In genomic region chr6:134916641-134917040, GRCm38 (mm10) we compare ENCODE assay signal across 8 mouse cellular contexts. TPM values are rescaled to one million over a fixed set of nuclear protein-coding genes. Genes with fewer than 3 reads are reported as not detected.
DNase-seq lines count a peak whose midpoint lies in the region; ATAC-seq and TF ChIP-seq lines count a peak whose summit lies in the region.

No protein-coding gene starts in this region.

- no peak for TF ChIP-seq EP300 in ES-Bruce4 (IDR thresholded peaks at IDR 0.05; ENCODE audit: insufficient read depth, low read depth, low read length)

- WGBS in heart, embryonic 12.5 days, result 1% methylated on average over 11 of the region's 11 CpGs
- WGBS in midbrain, embryonic 13.5 days, result 1% methylated on average over 11 of the region's 11 CpGs

- H3K4me1 ChIP-seq in ES-Bruce4 (ENCODE audit: control insufficient read depth, insufficient read depth, low read length), result peaks cover 3% of the 10 kb centered on the region
- H3K4me1 ChIP-seq in heart, embryonic 12.5 days (replicated peaks), result peaks cover 9% of the 10 kb centered on the region
- peaks cover 21% of the 10 kb centered on the region for H3K4me1 ChIP-seq in midbrain, embryonic 13.5 days (replicated peaks)

- H3K27me3 ChIP-seq in ES-Bruce4 (ENCODE audit: control insufficient read depth, insufficient read depth, low read length, poor library complexity, severe bottlenecking), result no peaks in the 10 kb centered on the region
- no peaks in the 10 kb centered on the region for H3K27me3 ChIP-seq in heart, embryonic 12.5 days (replicated peaks)
- H3K27me3 ChIP-seq in midbrain, embryonic 13.5 days, result peaks cover 8% of the 10 kb centered on the region; the same call in 1 of the 2 replicates

- H3K9me3 ChIP-seq in ES-Bruce4 (replicated peaks; ENCODE audit: control insufficient read depth, insufficient read depth, low read length, poor library complexity, severe bottlenecking), result no peaks in the 10 kb centered on the region
- H3K9me3 ChIP-seq in heart, embryonic 12.5 days (replicated peaks), result no peaks in the 10 kb centered on the region
- H3K9me3 ChIP-seq in midbrain, embryonic 13.5 days, result no peaks in the 10 kb centered on the region

- H3K4me2 ChIP-seq in heart, embryonic 12.5 days, result peak overlapping the region; percentile 93
- peak overlapping the region; percentile 55 for H3K4me2 ChIP-seq in midbrain, embryonic 13.5 days (replicated peaks)

- no peak for TF ChIP-seq POLR2A in ES-Bruce4 (IDR thresholded peaks at IDR 0.05; ENCODE audit: insufficient read depth, low read length)

- no peak overlapping the region for H3K27ac ChIP-seq in ES-Bruce4 (ENCODE audit: insufficient read depth, low read length)
- H3K27ac ChIP-seq in heart, embryonic 12.5 days (ENCODE audit: poor library complexity, severe bottlenecking), result peak overlapping the region; percentile 17; the same call in 1 of the 2 replicates
- no peak overlapping the region for H3K27ac ChIP-seq in midbrain, embryonic 13.5 days

- H3K36me3 ChIP-seq in ES-Bruce4 (ENCODE audit: control insufficient read depth, insufficient read depth, low read length, poor library complexity, severe bottlenecking), result no peaks in the 10 kb centered on the region
- H3K36me3 ChIP-seq in heart, embryonic 12.5 days, result no peaks in the 10 kb centered on the region
- no peaks in the 10 kb centered on the region for H3K36me3 ChIP-seq in midbrain, embryonic 13.5 days

- no peak for ATAC-seq in heart, embryonic 12.5 days (ENCODE audit: insufficient number of reproducible peaks, low FRiP score)
- ATAC-seq in midbrain, embryonic 13.5 days, result no peak

- DNase-seq in ZHBTc4 (ENCODE audit: low read depth, low spot score), result peak; percentile 58
- DNase-seq in kidney, postnatal 10 days, result peak; percentile 45
- DNase-seq in thymus, postnatal 4 days, result peak; percentile 74
- no peak for DNase-seq in urinary bladder, postnatal 36 days (ENCODE audit: low spot score in 2 of 2)
- DNase-seq in cerebellum, adult 18-20 months, result no peak

- peak overlapping the region; percentile 16; the same call in 1 of the 2 replicates for H3K9ac ChIP-seq in ES-Bruce4 (ENCODE audit: low read depth, poor library complexity, severe bottlenecking)
- peak overlapping the region; percentile 79 for H3K9ac ChIP-seq in heart, embryonic 12.5 days
- H3K9ac ChIP-seq in midbrain, embryonic 13.5 days (replicated peaks), result peak overlapping the region; percentile 57

- no peak for TF ChIP-seq CTCF in ES-Bruce4 (IDR thresholded peaks at IDR 0.05; ENCODE audit: low read depth, low read length)

- H3K4me3 ChIP-seq in ES-Bruce4 (ENCODE audit: low read depth, low read length), result peak overlapping the region; percentile 40
- H3K4me3 ChIP-seq in heart, embryonic 12.5 days, result peak overlapping the region; percentile 57
- peak overlapping the region; percentile 38 for H3K4me3 ChIP-seq in midbrain, embryonic 13.5 days (replicated peaks)

RNA-seq across cellular contexts. Expression of gene Cdkn1b, which starts 3.6 kb away (rescaled TPM):
- polyA plus RNA-seq in ES-Bruce4 (2011; ENCODE audit: insufficient read depth, insufficient read length, low read depth, missing spikeins), result 37.2 and 38.4 TPM in 2 replicates
- 16.8 and 17.4 TPM in 2 replicates for polyA plus RNA-seq in heart, embryonic 12.5 days (2016; fragmentation: Nextera tagmentation; extraction: Ambion mirVana)
- 33.8 and 35.1 TPM in 2 replicates for polyA plus RNA-seq in midbrain, embryonic 13.5 days (2015; fragmentation: Nextera tagmentation; extraction: Ambion mirVana)

RNA-seq across cellular contexts. Expression of gene Gpr19, which starts 18.3 kb away (rescaled TPM):
- 26.3 and 26.8 TPM in 2 replicates for polyA plus RNA-seq in ES-Bruce4 (2011; ENCODE audit: insufficient read depth, insufficient read length, low read depth, missing spikeins)
- 9.0 and 10.2 TPM in 2 replicates for polyA plus RNA-seq in heart, embryonic 12.5 days (2016; fragmentation: Nextera tagmentation; extraction: Ambion mirVana)
- polyA plus RNA-seq in midbrain, embryonic 13.5 days (2015; fragmentation: Nextera tagmentation; extraction: Ambion mirVana), result 45.0 and 47.9 TPM in 2 replicates

Comparison
In these comparisons a context has a peak if more than half of its experiments do, and no peak if none do; other contexts are left out.
1. H3K9ac ChIP-seq: peak in every context shown above with its lines; median percentile 79 in heart, embryonic 12.5 days; 57 in midbrain, embryonic 13.5 days; 16 in ES-Bruce4.
2. DNase-seq: peak in ZHBTc4 (single experiment), kidney, postnatal 10 days (single experiment) and thymus, postnatal 4 days (single experiment); none in urinary bladder, postnatal 36 days (0 of 2) and cerebellum, adult 18-20 months (0 of 2).
3. Peak in every context shown above with its lines, with median percentiles within 50 percentile points of each other: H3K4me3 ChIP-seq.